Mouse (Mus musculus): ENCODE measurements at regions not wholly inside any gene's neighbourhood (a gene's known extent, or its start where the extent isn't known, plus 50 kb on each side); places are given as distances from the start of the nearest gene placed in this dataset.

DNA sequence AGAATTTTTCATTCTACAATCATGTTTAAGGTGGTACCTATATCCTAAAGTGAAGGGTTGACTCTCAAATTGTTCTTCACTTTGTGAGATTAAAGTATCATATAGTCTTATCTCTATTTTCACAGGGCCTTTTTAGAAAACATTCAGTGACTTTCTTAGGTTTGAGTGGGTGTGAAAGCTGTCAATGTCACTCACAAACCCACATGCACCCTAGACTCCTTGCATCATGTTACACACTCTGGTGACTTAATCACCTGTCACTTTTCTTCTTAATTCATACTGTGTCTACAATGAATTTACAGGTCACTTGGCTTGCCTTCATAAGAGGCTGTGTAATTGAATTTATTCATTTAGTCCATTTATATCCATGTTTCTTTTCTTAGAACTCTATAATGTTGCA is 1026.8 kb upstream of the Alcam start:
- H3K9me3 ChIP-seq, result no peaks in the 10 kb centered on the region
- no peak overlapping the region for H3K4me3 ChIP-seq
- no peaks in the 10 kb centered on the region for H3K27me3 ChIP-seq
- H3K9ac ChIP-seq, result no peak overlapping the region
- no peaks in the 10 kb centered on the region for H3K36me3 ChIP-seq
- H3K4me2 ChIP-seq (replicated peaks), result no peak overlapping the region
- no peak for ATAC-seq (ENCODE audit: low FRiP score, low read depth)
- H3K27ac ChIP-seq, result no peak overlapping the region
- H3K4me1 ChIP-seq, result no peaks in the 10 kb centered on the region

DNA sequence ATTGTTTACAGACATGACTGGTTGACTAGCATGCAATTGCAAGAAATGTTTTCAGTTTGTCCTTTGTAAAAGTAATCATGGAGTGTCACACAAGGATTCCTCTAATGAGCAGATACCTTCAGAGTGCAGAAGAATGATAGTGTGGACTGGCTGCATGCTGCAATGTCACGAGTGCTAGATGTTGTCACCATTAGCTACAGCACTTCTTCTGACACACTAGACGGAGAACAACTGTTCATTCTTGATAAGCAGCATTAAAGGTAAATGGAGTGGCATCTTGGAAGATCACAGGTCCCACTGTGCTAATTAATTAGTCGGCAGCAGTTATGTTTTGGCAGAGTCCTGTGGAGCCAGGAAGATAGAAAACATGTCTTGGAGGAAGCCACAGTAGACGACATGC is 985.6 kb upstream of the Alcam start:
- Histone ChIP-seq H3K9me3 (no peaks in the 10 kb centered on the region), H3K4me3 (no peak overlapping the region), H3K27ac (no peak overlapping the region), H3K27me3 (no peaks in the 10 kb centered on the region), H3K4me1 (no peaks in the 10 kb centered on the region), H3K4me2 (replicated peaks) (no peak overlapping the region), H3K36me3 (no peaks in the 10 kb centered on the region), H3K9ac (no peak overlapping the region)
- ATAC-seq (ENCODE audit: low FRiP score, low read depth), result no peak
- 76% methylated on average over 4 of the region's 4 CpGs for WGBS

DNA sequence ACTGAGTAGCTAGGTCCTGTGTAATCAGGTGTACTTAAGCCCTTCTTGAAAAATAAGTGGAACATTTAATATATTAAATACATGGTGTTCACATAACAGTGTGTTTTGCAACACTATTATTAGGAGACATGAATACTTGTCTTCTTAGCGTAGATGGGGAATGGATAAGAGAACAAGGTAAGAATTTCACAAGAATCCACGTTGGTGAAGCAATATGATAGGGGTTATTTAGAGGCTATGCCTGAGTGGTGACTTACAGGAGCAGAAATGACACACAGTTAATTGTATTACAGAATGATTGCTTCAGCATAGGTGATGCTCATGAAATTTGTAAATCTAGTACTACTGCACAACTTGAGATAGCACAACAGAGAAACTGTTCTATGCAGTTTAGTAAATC is 964.5 kb upstream of the Alcam start:
- H3K9me3 ChIP-seq, result no peaks in the 10 kb centered on the region
- 68% methylated on average over 2 of the region's 2 CpGs for WGBS
- H3K4me3 ChIP-seq, result no peak overlapping the region
- H3K4me1 ChIP-seq, result no peaks in the 10 kb centered on the region
- no peak overlapping the region for H3K4me2 ChIP-seq (replicated peaks)
- H3K36me3 ChIP-seq, result no peaks in the 10 kb centered on the region
- ATAC-seq (ENCODE audit: low FRiP score, low read depth), result no peak
- no peak overlapping the region for H3K27ac ChIP-seq
- no peaks in the 10 kb centered on the region for H3K27me3 ChIP-seq
- no peak overlapping the region for H3K9ac ChIP-seq

DNA sequence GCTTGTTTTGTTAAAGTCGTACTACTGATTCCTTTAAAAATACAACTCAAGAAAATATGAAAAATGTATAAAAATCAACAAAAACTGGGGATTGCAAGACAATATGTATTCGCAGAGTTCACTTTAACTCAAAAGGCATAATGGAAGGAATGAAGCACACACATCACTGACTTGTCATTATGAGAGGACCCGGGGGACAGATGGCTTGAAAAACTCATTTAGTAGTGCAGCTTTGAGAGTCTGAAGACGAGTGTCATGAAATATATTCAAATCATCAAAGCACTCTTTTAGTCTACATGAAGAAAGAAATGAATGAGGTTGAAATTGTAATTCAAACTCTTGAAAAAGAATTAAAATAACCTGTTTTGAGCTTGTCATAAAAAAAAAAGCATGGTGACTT is 931.3 kb upstream of the Alcam start:
- WGBS, result 81% methylated on average over 4 of the region's 4 CpGs
- Histone ChIP-seq H3K36me3 (no peaks in the 10 kb centered on the region), H3K4me1 (no peaks in the 10 kb centered on the region), H3K27ac (no peak overlapping the region), H3K9ac (no peak overlapping the region), H3K27me3 (no peaks in the 10 kb centered on the region), H3K4me2 (replicated peaks) (no peak overlapping the region), H3K9me3 (no peaks in the 10 kb centered on the region), H3K4me3 (no peak overlapping the region)
- no peak for ATAC-seq (ENCODE audit: low FRiP score, low read depth)

DNA sequence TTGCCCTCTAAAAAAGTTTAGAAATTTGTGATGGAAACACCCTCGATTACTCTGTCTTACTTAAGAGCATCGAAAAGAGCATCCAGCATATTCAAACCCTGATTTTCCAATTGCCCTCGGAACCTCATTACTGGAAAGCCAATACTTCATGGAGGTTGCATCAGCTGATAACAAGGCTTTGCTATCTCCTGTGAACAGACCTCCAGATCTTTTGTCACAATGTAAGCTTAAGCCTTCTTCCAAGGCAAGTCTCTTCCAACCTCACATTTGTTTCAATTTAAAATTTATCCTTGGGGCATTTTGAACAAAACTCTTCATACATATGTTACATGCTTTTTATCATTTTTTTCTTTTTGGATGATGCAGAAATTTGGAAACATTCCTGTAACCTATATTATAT is 888.3 kb upstream of the Alcam start:
- H3K27me3 ChIP-seq, result no peaks in the 10 kb centered on the region
- WGBS, result 86% methylated on average over 3 of the region's 3 CpGs
- no peaks in the 10 kb centered on the region for H3K9me3 ChIP-seq
- H3K36me3 ChIP-seq, result no peaks in the 10 kb centered on the region
- no peak overlapping the region for H3K4me2 ChIP-seq (replicated peaks)
- H3K4me1 ChIP-seq, result no peaks in the 10 kb centered on the region
- H3K4me3 ChIP-seq, result no peak overlapping the region
- no peak overlapping the region for H3K27ac ChIP-seq
- no peak for ATAC-seq (ENCODE audit: low FRiP score, low read depth)
- no peak overlapping the region for H3K9ac ChIP-seq

DNA sequence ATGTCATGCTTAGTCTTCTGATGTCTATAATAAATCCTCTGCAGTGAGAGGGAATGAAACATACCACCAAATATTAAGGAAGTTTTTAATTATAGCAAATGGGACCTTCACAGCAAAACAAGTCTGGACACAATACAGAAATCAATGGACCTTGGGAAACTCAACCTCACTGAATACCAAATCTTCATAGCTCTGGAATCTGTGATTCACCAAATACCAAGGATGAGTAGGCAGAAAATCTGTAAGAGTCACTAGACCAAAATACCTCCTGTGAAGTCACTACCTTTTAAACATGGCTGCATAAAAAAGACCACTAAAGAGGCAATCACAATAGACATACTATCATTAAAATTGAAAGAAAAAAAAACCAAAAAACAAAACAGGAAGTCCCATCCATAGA is 872.5 kb upstream of the Alcam start:
- Histone ChIP-seq H3K27ac (no peak overlapping the region), H3K4me3 (no peak overlapping the region), H3K9ac (no peak overlapping the region), H3K4me1 (no peaks in the 10 kb centered on the region), H3K4me2 (replicated peaks) (no peak overlapping the region), H3K9me3 (no peaks in the 10 kb centered on the region), H3K27me3 (no peaks in the 10 kb centered on the region), H3K36me3 (no peaks in the 10 kb centered on the region)
- ATAC-seq (ENCODE audit: low FRiP score, low read depth), result no peak

DNA sequence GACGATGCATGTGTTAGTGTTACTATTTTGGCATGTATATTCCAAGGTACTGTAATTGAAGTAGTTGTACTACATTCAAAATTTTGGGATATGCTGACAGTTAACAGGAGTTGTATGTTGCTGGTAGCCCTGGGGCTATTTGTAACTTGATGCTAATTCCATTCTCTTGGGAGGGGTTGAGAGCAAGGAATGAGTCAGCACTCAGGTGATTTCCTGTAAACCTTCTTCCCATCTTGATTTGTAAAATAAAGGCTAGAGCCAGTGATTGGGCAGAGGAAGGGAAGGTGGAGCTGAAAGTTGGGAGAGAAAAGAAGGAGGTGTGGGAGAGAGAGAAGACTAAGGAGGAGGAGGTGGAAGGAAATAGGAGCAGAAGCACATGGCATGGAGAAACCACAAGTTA is 838.2 kb upstream of the Alcam start:
- 63% methylated on average over 1 of the region's 1 CpGs for WGBS
- Histone ChIP-seq H3K4me1 (peaks cover 4% of the 10 kb centered on the region; the same call in 1 of the 2 replicates), H3K9me3 (no peaks in the 10 kb centered on the region), H3K4me2 (replicated peaks) (no peak overlapping the region), H3K27me3 (no peaks in the 10 kb centered on the region), H3K4me3 (no peak overlapping the region), H3K36me3 (no peaks in the 10 kb centered on the region), H3K9ac (no peak overlapping the region), H3K27ac (no peak overlapping the region)
- ATAC-seq (ENCODE audit: low FRiP score, low read depth), result no peak

DNA sequence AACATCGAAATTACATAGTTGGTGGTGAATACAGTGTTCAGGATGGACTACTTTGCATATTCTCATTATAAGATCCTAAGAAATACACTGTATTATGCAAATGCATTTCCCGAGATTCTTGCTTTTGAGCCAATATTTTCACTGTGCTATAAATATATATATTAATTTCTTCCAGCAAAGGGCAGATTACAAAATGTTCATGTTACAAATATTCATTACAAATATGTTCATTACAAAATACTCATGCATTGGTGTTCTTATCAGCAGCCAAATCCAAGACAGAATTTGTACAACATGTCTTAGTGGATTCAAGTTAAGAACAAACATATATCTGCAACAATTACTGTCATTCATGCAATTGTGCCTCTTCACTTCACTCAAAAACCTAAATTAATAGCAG is 828.1 kb upstream of the Alcam start:
- Histone ChIP-seq H3K4me3 (no peak overlapping the region), H3K4me1 (0 out of 2 replicates have a peak, but pooled peaks cover 5% of the 10 kb centered on the region), H3K9me3 (no peaks in the 10 kb centered on the region), H3K36me3 (no peaks in the 10 kb centered on the region), H3K27ac (no peak overlapping the region), H3K27me3 (no peaks in the 10 kb centered on the region), H3K4me2 (replicated peaks) (no peak overlapping the region), H3K9ac (no peak overlapping the region)
- 78% methylated on average over 2 of the region's 2 CpGs for WGBS
- ATAC-seq (ENCODE audit: low FRiP score, low read depth), result no peak

DNA sequence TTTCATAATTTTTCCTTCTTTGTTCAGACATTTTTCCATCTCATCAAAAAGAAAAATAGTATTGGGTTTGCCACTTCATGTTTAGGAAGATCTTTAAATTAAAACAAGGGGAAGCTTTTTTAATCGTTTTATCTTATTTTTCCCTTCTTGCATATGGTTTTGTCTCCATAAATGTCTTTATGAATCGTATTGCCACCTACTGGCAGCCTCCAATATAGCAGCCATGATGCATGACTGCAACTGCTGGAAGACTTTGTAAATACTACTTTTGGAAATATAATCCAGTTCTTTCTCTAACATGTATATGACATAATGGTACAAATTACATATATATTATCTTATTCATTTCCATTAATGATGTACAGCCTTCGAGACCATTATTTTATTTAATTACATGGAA is 812.2 kb upstream of the Alcam start:
- Histone ChIP-seq H3K4me2 (replicated peaks) (no peak overlapping the region), H3K36me3 (no peaks in the 10 kb centered on the region), H3K9ac (no peak overlapping the region), H3K27ac (no peak overlapping the region), H3K4me1 (no peaks in the 10 kb centered on the region), H3K4me3 (no peak overlapping the region), H3K9me3 (no peaks in the 10 kb centered on the region), H3K27me3 (no peaks in the 10 kb centered on the region)
- no peak for ATAC-seq (ENCODE audit: low FRiP score, low read depth)
- WGBS, result 17% methylated on average over 3 of the region's 3 CpGs

DNA sequence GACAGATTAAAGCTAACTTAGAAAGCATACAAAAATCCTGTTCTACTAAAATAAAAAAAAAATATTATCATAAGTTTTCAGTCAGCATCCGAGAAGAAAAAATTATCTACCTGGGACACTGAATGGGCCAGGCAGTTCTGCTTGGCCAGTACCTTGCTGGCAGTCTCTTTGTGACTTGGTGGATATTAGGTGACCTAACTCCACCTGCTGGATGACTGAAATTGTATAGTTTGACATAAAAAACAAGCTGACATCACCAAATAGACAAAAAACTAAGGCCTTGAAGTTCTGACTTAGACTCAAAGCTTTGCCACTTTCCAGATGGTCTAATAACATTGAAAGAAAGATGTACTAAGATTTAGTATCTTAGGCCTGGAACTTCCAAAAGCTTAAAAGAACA is 791.5 kb upstream of the Alcam start:
- Histone ChIP-seq H3K4me3 (no peak overlapping the region), H3K4me1 (no peaks in the 10 kb centered on the region), H3K27ac (no peak overlapping the region), H3K9me3 (no peaks in the 10 kb centered on the region), H3K36me3 (no peaks in the 10 kb centered on the region), H3K27me3 (no peaks in the 10 kb centered on the region), H3K9ac (no peak overlapping the region), H3K4me2 (replicated peaks) (no peak overlapping the region)
- ATAC-seq (ENCODE audit: low FRiP score, low read depth), result no peak
- WGBS, result 73% methylated on average over 1 of the region's 1 CpGs

DNA sequence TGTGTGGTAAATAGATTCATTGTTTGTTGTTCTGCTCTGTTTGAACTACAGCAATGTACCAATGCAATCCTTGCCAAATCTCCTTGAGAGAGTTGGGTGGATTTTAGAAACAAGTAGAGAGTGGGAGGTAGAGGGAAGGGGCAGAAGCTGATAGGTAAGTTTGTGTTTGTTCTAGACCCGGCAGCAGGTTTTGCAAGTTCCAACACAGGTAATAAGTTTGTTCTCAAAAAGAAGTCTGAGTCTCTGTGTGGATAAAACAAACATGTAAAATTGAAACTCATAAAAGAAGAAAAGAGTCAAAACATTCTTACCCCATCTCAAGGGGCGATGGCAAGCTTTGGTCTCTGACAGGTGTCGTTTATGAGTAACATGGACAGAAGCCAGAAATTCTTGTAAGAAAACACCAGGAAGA is 788.3 kb upstream of the Alcam start:
- no peak for ATAC-seq (ENCODE audit: low FRiP score, low read depth)
- WGBS, result 39% methylated on average over 3 of the region's 3 CpGs
- no peaks in the 10 kb centered on the region for H3K4me1 ChIP-seq
- no peak overlapping the region for H3K9ac ChIP-seq
- H3K4me3 ChIP-seq, result no peak overlapping the region
- H3K4me2 ChIP-seq (replicated peaks), result no peak overlapping the region
- no peak overlapping the region for H3K27ac ChIP-seq
- H3K9me3 ChIP-seq, result no peaks in the 10 kb centered on the region
- no peaks in the 10 kb centered on the region for H3K36me3 ChIP-seq
- no peaks in the 10 kb centered on the region for H3K27me3 ChIP-seq

DNA sequence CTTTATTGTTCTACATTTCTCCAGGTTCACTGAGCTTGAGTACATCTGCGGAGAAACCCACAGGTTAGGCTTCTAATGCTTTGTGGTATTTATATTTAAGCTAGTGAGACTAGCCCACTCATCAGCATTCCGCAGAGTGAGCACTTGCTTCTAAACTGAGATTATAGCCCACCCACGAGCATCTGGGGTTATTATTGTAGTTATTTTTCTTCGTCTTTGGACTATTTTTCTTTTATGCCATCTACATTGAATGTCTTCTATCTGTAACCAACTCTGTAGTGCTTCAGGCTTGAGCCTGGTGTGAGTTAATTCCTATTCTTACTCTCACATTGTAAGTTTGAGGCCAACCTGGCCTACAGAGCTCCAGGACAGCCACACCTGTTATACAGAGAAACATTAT is 765.0 kb upstream of the Alcam start:
- Histone ChIP-seq H3K9ac (no peak overlapping the region), H3K36me3 (no peaks in the 10 kb centered on the region), H3K27me3 (no peaks in the 10 kb centered on the region), H3K4me2 (replicated peaks) (no peak overlapping the region), H3K4me3 (no peak overlapping the region), H3K9me3 (no peaks in the 10 kb centered on the region), H3K4me1 (no peaks in the 10 kb centered on the region), H3K27ac (no peak overlapping the region)
- 83% methylated on average over 4 of the region's 4 CpGs for WGBS
- ATAC-seq (ENCODE audit: low FRiP score, low read depth), result no peak

DNA sequence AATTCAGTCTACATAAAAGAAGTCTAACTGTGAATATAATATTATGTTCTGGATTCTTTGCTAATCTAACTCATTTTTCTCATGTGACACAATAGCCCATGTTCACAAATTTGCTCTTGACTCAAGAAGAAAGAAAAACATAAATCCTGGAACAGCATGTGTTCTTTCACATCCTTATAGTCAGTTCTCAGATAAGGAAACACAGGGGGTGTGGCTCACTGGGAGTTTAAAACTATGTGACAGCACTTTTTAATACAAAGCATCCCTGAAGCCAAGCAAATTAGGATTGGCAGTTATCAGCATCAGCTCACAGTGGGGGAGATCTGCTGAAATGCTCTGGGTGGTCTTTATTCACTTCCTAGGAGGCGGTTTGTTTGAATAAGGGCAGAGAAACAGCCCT is 747.6 kb upstream of the Alcam start:
- no peaks in the 10 kb centered on the region for H3K36me3 ChIP-seq
- WGBS, result 59% methylated on average over 1 of the region's 1 CpGs
- H3K4me1 ChIP-seq, result no peaks in the 10 kb centered on the region
- H3K4me2 ChIP-seq (replicated peaks), result no peak overlapping the region
- no peak overlapping the region for H3K27ac ChIP-seq
- H3K27me3 ChIP-seq, result no peaks in the 10 kb centered on the region
- no peak overlapping the region for H3K4me3 ChIP-seq
- no peaks in the 10 kb centered on the region for H3K9me3 ChIP-seq
- no peak for ATAC-seq (ENCODE audit: low FRiP score, low read depth)
- H3K9ac ChIP-seq, result no peak overlapping the region

DNA sequence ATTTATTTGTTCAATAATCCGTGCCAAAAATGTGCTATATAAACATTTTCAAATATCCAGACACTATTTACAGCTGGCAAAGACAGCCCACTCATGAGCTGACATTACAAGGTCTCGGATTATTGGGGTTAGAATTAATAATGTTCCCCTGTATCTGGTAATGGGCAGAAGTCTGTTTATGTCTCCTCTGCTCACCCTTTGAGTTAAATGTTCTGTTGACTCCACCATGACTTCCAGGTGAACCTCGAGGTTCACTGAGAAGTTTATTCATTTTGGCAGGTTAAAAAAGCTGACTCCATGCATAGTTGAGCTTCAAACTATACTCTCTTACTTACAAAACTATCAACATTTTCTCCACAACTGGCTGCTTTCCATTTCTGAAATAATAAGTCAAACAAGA is 732.6 kb upstream of the Alcam start:
- H3K9ac ChIP-seq, result no peak overlapping the region
- no peaks in the 10 kb centered on the region for H3K36me3 ChIP-seq
- H3K4me2 ChIP-seq (replicated peaks), result no peak overlapping the region
- no peak; the same call in 1 of the 2 replicates for ATAC-seq (ENCODE audit: low FRiP score, low read depth)
- no peaks in the 10 kb centered on the region for H3K27me3 ChIP-seq
- WGBS, result 48% methylated on average over 3 of the region's 3 CpGs
- no peaks in the 10 kb centered on the region for H3K4me1 ChIP-seq
- H3K4me3 ChIP-seq, result no peak overlapping the region
- H3K9me3 ChIP-seq, result no peaks in the 10 kb centered on the region
- no peak overlapping the region for H3K27ac ChIP-seq

All from limb, embryonic 13.5 days (tissue).